Mouse (Mus musculus) kidney, adult 18-20 months (tissue): ENCODE measurements at regions not wholly inside any gene's neighbourhood (a gene's known extent, or its start where the extent isn't known, plus 50 kb on each side); places are given as distances from the start of the nearest gene placed in this dataset.

Experiments
- DNase-seq: peaks from one replicate; pipeline ENCODE4 v3.0.0; 2021

DNA sequence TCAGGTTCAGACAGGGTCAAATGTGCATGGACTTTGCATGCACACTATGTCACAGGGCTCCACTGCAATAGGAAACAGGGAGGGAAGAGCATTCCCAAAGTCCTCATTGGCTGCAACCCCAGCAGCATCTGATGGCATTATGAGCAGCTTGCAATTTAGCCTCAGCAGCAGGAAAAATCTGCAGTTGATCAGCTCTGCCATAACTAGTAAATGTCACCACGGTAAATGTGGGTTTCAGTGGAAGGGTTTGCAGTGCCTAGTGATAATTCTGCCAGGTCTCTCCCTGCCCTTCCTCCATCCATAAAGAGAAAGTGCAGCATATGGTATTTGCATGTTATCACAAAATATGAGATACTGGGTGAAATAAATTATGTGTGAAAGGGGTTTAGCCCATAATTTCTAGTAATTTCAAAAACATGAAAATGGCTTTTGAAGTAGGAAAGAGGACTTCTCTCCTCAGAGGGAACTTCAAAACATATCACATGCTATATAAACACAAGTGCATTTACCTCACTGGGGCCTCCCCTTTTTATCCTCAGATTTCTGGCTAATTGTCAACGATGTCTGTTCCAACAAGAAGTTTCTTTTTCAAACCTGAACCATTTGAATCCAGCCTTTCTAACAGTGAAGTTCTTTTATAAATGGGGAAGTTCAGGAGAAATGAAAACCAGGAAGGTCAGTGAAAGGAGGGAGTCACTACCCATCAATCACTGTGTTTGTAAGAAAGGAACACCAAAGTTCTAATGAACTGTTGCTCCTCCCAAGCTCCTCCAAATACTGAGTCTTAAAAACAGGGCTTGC, 303.5 kb downstream of the Meis1 start:
- DNase-seq, result no peak

DNA sequence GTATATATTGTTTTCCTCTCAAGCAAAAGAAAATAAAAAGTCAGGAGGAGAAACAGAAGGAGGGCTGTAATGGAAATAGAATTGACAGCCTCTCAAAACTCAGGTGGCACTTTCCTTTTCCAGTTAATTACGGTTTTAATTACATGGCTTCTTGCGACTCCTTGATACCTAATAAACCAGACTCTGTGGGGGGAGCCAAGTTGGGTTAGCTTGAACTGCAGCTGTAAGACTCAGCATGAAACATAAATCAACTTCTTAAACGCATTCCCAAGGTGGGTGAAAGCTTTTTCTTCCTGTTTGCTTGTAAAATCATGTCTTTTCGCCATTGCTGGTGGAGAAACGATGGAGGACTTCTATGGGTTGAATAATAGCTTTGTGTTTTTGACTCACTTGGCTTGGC, 304.4 kb downstream of the Meis1 start:
- DNase-seq, result no peak

DNA sequence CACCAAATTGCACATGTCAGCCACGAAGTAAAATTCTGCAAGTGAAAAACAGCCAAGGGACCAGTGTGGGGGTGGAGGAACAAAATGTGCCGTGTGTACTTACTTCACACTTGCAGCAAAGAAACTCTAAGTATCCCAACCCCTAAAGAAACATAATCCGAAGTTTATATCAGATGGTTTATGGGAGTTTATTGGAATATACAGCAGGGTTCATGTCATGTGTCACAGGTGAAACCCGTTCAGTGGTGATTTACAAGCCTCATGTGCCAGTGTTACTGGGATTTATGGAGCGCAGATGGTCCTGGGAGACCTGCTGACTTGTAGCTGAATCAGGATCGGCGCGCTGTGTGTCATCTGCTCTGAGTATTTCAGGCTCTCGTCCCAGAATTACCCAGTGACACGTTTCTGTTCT, 306.1 kb downstream of the Meis1 start:
- no peak for DNase-seq

DNA sequence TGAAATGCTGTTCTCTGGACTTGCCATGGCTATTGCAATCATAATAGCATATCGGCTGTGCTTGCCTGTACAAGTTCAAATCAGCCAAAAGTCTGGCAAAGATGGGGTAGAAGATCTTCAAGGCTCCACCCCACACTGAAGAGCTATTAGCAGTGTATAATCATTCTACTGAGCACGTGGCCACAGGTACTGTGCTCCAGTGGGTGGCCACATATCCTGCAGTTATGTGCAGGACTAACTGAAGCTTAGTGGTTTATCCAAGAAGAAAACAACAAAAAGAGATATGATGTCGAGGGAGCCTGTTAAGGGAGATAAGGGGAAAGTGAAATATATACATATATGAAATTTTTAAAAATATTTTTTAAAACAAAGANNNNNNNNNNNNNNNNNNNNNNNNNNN, 309.2 kb downstream of the Meis1 start:
- no peak for DNase-seq

DNA sequence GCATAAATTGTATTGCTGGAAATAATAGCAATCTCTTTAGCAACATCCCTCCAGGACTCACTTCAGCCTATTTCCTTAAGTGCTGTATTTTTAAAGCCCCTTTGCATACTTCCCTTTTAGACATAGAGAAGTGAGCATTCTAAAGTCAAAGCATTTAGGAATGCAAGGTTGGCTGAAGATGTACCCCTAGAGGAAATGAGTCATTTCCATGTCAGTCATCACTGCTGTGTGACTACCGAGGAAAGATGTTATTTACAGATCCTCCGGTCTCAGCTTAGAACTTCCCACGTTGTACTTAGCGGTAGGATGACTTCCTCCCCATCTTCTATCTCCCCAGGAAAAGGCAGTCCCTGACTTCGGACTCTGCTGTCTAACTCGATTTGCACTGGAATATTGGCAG, 337.2 kb downstream of the Meis1 start:
- no peak for DNase-seq

DNA sequence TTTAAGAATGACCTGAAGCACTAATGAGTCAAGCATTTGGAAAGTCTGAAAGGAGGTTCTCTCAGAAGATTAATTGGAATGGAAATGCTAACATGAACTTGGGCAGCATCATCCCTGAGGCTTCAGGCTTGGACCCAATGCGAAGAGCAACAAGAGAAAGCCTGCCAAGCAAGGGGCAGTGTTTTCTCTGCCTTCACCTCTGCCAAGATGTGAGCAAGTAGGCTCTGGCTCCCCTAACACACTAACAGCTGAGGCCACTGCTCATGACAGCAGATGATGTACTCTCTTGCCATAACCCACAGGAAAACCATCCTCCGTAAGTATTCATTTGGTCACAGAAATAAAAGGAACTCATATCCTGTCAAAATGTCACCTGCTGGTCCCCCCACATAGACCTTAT, 341.9 kb downstream of the Meis1 start:
- no peak for DNase-seq

DNA sequence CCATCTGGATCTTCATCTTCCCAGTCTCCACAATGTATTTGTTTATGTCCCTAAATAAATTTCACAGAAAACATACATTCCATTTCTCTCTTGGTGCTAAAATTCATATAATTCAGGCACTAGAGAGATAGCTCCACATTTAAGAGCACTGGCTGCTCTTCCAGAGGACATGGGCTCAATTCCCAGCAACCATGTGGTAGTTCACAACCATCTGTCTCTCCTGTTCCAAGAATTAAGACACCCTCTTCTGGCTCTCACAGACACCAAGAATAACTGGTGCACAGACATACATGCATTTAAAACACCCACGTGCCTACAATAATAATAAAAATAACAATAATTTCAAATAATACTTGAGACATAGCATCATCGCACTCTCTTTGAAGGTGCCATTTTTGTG, 347.8 kb downstream of the Meis1 start:
- no peak for DNase-seq

DNA sequence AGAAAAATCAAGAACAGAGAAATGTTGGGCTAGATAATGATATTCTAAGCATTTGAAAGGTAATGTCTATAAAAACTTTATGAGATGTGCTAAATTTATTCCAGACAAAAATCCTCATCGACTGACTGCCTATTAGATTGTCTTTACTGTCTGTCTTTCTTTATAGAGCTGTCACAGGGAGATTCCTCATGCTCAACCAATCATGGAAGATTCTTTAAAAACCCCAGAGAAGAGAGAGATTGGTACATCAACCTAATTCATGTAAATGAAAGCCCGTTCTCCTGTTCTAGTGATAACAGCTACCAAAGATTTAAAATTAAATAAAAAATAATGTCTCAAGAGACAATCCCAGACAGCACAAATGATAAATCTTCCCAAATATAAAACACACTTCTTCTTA, 349.5 kb downstream of the Meis1 start:
- DNase-seq, result no peak

DNA sequence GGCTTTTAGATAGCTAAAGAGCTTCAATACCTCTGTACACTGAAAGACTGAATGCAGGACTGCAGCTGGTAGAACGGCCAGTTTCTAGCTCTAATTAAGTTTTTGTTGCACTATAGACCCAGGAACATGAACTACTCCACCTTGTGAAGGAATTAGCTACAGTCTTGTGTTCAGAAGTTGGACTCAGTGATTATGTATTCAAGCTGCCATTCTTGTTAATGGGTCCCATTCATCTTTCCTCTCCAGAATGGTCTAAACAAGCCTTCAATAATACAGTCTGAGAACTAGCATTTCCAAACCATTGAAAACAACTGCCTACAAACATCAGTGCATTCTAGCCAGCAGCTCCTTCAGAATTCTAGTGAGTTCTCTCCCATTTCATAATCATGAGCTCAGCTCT, 362.4 kb downstream of the Meis1 start:
- no peak for DNase-seq

DNA sequence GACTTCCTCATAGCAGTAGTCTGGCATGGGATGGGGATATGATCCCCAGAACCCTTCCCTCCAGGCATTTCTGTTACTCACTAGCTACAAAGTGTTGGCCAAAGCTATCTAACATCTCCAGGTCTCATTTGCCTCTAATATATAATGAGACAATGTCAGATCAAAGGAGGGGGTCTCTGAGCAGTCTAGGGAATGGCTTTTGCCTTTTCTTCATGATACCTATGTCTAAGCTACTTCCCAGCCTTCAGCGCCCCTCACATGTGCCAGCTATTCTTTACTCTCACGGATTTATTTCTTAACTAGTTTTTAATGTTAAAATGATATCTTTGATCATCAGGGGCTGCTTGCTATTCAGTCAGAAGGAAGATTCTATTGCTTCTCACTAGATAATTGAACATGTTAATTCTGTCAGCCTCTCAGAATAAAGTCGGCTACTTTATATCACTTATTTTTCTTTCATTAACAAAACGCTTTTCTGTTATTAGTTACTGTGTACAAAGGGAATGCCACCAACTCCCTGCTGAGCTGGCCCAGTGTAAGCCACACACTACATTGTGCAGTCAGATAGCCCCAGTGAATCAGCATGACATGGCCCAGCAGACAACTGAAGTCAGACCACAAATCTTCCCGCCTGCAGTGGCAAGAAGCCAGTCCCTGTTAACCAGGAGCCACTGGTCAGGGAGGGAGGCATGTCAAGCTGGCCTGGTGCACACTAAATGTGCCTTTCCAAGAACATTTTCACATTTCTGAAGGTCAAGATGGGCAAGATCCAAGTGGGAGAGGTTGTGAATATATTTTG, 386.6 kb downstream of the Meis1 start:
- DNase-seq, result no peak

DNA sequence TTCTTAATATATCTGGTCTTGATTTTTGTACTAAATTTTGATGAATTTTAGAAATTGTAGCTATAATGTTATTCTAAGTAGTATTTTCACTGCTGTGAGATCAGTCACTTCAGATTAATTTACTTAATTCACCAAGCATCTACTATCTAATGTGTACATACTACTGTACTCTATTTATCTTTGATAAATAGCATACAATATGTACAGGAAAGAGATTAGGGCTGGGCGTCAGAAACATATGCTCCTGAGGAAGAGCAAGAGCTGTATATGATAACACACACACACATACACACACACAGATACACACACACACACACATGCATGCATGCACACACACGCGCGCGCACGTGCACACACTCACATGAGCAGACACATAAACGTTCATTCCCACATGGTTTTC, 387.2 kb downstream of the Meis1 start:
- no peak for DNase-seq

DNA sequence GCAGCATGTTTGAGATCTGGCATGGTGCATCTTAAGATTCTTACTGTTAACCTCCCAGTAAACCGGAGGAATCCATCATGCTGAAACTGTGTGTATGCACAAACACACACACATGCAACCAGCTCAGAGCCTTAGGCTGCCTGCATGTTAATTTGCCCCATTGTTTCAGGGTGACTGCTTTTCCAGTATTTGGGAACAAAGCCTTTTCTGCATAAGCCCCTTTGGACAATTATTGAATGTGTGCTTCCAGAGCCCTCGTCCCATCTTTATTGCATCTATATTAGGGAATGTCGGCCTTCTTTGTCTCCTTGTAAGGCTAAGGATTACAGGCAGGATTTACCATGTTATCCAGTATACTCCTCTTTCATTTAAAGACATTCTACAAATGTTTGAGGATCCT, 397.0 kb downstream of the Meis1 start:
- DNase-seq, result no peak

DNA sequence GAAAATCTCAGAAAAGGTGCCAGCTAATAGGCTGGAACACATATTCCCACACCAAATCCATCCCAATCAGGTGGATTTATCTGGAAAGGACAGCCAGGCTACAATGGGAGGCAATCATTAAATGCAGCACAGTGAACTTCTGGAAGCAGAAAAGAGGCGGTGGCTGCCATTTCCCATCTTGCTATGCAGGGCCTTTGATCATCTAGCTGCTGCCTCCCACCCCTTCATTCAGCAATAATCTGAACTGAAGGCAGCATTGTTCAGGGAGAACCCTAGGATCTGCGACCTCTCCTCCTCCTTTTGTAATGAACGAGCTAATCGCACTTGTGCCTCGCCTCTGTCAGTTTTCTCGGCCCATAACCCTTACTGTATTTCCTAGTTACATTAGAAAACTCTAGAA, 413.9 kb downstream of the Meis1 start:
- no peak for DNase-seq

DNA sequence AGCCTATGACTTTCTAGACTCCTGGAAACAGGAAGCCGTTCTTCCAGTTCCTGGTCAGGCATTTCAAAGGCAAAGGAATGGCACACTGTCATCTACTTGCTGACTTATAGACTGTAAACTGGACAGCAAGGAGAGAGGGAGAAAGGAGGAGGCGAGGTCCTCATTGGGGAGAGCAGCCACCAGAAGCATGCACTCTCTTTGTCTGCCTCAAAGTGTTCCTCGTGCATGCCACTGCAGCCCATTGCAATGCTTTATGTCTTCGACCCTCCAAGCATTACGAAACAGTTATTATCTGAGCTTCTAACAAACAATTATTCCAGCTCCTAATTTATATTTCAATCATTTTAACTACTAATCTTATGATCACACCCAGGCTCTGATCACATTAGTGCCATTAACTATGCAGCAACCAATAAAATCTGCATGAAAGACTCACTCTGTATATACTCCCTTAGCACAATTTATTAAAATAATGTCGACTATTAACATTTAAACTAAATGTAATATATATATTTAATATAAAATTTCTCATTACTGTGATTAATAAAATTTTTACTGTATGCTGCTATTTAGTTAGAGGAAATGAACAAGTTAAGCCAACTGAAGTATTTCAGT, 417.1 kb downstream of the Meis1 start:
- DNase-seq, result no peak

DNA sequence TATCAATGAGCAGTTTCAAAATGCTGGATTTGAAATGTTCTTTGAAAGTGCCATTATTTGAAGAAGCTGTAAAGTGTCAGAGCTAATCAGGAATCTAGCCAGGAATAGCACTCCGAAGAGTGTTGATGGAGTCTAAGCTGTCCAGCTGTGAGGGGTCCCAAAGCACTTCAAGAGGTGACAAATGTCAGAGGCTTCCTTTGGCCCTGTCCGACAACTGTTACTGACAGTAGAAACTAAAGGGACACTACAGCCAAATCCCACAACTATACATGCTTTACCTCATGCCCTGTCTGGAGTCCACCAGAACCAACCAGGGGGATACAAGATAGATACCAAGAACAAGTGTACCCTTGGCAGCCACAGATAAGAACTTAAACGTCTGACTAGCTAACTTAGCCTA, 420.4 kb downstream of the Meis1 start:
- DNase-seq, result no peak

DNA sequence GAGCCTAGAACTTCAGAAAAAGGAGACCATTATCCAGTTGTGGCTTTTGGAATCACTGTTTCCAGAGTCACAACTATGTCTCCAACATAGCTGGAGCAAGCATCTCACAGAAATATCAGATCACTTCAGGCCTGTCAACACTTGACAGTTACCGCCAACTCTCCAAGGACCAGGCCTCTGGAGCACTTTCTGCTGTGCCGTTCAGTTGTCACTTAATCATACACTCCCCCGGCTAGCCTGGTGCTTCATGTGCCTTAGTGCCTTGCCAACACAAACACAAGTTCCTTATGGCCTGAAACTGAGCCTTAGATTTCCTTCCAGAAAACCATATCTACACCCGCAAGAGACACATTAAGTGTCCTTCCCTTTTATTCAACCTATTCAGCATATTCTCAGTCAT, 421.8 kb downstream of the Meis1 start:
- DNase-seq, result no peak

DNA sequence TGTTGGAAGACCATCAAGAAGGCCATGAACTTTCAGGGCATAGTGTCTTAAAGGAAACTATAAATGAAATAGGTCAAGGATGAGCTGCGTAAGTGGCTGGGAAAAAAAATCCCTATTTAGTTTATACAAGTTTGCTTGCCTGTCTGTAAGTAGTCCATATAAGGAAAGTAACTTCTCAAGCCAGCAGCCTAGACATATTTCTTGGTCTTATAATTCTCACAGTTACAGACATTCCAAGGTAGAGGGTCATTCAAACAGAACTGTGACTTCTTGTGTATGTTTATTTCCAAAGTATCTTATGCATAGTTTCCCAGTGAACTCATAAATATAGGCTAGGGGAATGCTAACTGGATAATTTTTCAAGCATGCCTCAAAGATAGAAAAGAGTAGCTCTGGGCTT, 428.3 kb downstream of the Meis1 start:
- no peak for DNase-seq

DNA sequence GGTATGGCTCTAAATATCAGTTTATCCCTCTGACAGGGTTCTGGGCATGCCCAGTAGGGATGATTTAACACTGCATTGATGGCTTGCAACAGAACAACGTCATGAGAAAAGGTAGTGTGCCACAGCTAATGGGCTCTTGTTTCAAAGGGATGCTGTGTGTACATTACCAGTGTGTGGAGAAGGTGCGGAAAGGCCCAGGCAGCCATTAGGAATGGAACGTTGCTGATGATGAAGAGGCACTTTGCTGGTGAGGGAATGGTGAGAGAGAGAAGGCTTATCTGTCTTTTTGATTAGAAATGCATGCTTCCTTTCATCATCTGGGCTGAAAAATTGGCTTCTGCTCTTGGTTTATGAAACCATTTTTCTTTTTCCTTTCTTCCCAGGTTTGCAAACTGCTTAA, 432.3 kb downstream of the Meis1 start:
- DNase-seq, result no peak

DNA sequence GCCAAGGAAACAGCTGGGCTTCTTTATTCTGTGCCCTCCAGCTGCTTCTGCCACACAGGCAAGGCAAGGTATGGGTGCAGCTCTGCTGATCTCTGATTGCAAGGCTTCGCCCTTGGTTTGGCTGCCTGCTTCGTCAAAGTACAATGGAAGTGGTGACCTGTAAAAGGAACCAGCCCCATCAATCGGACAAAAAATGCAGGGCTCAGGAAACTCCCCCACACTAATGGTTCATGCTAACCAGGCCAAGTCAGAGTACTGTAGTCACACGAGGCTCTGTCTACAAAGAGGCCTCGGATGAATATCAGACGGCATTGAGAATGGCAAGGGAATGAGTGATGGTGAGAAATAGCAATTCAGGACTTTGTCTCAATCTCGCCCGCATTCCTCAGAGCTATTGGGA, 433.8 kb downstream of the Meis1 start:
- no peak for DNase-seq

DNA sequence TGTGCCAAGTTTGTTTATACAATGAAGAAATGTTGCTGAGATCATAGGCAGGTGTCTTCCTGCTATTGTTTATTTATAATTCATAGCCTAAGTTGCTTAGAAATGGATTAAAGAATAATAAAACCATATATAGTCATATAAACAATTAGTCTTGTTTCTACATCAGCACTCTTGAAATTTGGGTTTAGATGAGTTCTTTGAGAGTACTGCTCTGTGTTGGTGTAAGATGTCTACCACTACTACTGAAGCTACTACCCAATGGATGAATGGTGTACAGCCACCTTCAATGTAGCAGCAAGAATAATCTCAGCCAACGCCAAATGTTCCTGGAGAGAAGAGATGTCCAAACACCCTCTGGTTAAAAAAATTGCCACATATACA, 436.0 kb downstream of the Meis1 start:
- DNase-seq, result no peak

DNA sequence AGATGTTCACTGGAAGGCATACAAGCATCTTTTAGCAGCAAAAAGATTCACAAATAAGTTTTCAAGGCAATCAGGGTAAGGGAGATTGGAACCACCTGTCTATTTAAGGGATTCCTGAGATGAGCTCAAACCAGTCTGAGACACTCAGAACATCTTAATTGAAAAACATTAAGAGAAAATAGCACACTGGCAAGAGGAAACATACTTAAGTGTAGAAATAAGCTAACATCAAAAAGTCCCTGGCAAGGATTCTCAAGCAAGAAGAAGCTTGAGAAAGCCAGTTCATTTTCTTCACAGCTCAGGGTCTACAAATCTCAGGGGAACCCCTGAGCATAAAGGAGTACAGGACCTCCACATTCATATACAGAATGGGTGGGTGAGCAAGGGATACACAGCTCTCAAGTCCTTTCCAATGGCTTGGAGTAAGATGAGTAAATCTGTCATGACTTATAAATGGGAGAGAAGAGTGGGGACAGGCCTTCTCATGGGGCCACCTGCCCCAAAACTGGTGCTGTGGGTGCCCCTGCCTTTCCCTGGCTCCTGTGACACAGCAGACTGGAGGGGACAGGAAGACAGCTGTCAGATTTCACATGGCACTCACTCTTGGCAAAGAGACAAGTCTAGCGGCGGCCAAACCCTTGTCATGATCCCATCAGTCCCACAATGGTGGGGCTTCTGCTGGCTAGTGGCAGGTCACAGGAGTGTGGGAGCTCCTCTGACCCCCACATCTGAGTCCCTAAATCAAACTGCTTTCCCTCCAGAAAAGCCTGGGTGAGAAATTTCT, 436.6 kb downstream of the Meis1 start:
- peak; percentile 3 for DNase-seq

DNA sequence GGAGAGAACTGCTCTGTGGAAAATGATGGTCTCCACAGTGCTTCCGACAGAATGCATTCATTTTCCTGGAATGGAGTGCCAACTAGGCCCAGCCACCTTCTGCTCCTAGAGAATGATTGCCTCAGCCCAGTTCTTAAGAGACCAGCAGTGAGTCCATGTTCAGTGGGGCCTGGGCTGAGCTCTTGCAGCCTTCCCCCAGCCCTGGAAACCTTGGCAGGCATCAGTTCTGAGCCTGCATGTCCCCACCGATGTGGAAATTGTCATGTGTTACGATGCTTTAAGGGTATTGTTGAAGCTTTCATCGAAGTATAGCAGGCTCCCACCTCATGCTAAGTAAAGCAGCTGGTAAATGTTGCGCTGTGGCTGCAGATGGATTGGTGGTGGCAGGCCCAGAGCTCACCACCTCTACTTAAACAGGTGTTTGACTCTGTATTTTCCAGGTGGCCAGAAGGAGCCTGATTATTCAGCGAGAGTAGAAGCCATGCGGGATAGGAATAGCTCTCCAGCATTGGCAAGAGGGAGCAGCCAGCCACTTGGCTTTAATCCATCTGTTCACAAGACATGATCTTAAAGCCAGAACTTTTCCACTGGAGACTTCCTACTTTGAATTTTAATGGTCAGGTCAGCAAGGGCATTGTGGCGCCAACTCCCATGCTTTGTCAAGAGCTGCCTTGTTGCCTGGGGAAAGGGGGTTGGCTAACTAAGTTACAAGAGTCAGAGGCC, 437.5 kb downstream of the Meis1 start:
- DNase-seq, result peak; percentile 6
